Mouse (Mus musculus) spleen, adult 2 months (tissue): Measurements from ENCODE around the gene Arl1. TPM values are rescaled to one million over a fixed set of nuclear protein-coding genes. Genes with fewer than 3 reads are reported as not detected.

Source experiments
- DNase-seq, 2 experiments: peaks; one replicate each; pipeline versions ENCODE4 v3.0.0 to v3.0.0-alpha.2; 2012 to 2021; ENCODE audit warnings: low spot score in 2 of 2, low read depth in 1 of 2
- H3K27ac ChIP-seq: fragments of 200-500 bp; 2 replicates; pipeline ENCODE4 v1.5.1; 2012; ENCODE audit warnings: low read length, inconsistent platforms; ENCODE audit not compliant: insufficient read depth
- H3K27me3 ChIP-seq: fragments of 200-500 bp; 2 replicates; pipeline ENCODE4 v1.6.1; 2012; ENCODE audit warnings: mild to moderate bottlenecking, moderate library complexity, low read length, inconsistent platforms; ENCODE audit not compliant: control insufficient read depth, insufficient read depth
- H3K36me3 ChIP-seq: fragments of 200-500 bp; 2 replicates; pipeline ENCODE4 v1.6.1; 2012; ENCODE audit warnings: mild to moderate bottlenecking, low read length, inconsistent platforms; ENCODE audit not compliant: control insufficient read depth, insufficient read depth
- H3K4me1 ChIP-seq: fragments of 200-500 bp; 2 replicates; pipeline ENCODE4 v1.6.1; 2011; ENCODE audit warnings: inconsistent platforms; ENCODE audit not compliant: control insufficient read depth, insufficient read depth, insufficient read length
- H3K4me3 ChIP-seq: fragments of 200-500 bp; 2 replicates; pipeline ENCODE4 v1.5.1; 2011; ENCODE audit warnings: mild to moderate bottlenecking, inconsistent platforms; ENCODE audit not compliant: insufficient read depth, insufficient read length; ENCODE audit errors: extremely low read depth
- CTCF ChIP-seq: fragments of 200-500 bp; IDR thresholded peaks from 2 replicates; pipeline ENCODE4 v1.5.1; 2011; ENCODE audit warnings: mild to moderate bottlenecking, inconsistent platforms; ENCODE audit not compliant: insufficient read depth, insufficient read length, insufficient replicate concordance; ENCODE audit errors: extremely low read depth
- POLR2A ChIP-seq: fragments of 200-500 bp; IDR thresholded peaks from 2 replicates; pipeline ENCODE4 v1.6.1; 2011; ENCODE audit warnings: low read depth, low read length, inconsistent platforms
- WGBS: fragments of 180-500 bp; shearing (Covaris S2); methylation state at CpG from one replicate; pipeline ENCODE4 v1.1.7; 2018; 5-methylcytosine and 5-hydroxymethylcytosine counted together
- polyA plus RNA-seq: library from polyadenylated mRNA; depleted of rRNA; stranded (reverse); fragments of >200 nt; gene quantifications from 2 replicates; pipeline ENCODE4 v1.2.3, GENCODE M21; 2012

The Arl1 gene
- polyA plus RNA-seq, 1 experiment = 11.1 TPM

DNA sequence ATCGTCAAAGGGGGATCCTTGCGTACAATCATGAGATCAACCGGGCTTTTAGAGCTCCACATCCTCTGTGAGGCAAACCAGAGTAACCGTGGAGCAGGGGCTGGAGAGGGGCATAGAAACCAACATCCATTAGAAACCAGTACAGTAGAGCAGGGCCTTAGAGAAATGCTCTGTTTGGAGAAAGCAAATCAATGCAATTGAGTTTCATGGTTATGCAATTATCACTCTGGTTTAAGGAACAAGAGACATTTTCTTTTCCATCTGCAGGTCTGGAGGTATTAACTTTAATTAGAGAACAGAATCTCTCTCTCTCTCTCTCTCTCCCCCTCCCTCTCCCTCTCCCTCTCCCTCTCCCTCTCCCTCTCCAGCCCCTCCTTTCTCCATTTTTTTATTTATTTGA lies 15.9 kb upstream of the Arl1 start:
- WGBS = 84% methylated on average over 4 of the region's 4 CpGs

DNA sequence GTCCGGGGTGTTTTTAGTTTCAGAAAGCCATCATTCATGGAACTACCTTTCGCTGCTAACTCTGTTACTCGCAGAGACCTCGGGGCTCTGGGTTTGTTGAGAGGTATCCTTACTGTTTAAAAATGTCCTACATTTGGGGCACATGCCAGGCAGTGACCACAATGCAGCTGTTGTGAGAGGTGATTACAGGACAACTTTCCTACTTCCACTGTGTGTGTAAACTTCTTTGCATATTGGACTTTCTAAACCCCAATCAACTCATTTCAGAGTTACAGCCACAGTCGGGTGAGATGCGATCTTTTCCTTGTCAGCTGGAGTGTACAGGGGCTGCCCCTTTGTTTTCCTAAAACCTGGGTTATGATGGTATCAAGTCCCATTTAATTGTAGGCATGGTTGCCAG lies 15.0 kb upstream of the Arl1 start:
- Histone ChIP-seq H3K4me3 (no peak overlapping the region), H3K4me1 (no peaks in the 10 kb centered on the region), H3K27me3 (no peaks in the 10 kb centered on the region), H3K36me3 (no peaks in the 10 kb centered on the region), H3K27ac (no peak overlapping the region)
- TF ChIP-seq CTCF (no peak), POLR2A (no peak)
- 83% methylated on average over 6 of the region's 6 CpGs for WGBS
- DNase-seq = no peak

More for the DNA sequence above, 15.9 kb upstream of the Arl1 start:
- H3K4me1 ChIP-seq = no peaks in the 10 kb centered on the region
- no peaks in the 10 kb centered on the region for H3K27me3 ChIP-seq
- no peak overlapping the region for H3K4me3 ChIP-seq
- DNase-seq = no peak
- no peaks in the 10 kb centered on the region for H3K36me3 ChIP-seq
- TF ChIP-seq POLR2A = no peak
- no peak for TF ChIP-seq CTCF
- H3K27ac ChIP-seq = no peak overlapping the region

DNA sequence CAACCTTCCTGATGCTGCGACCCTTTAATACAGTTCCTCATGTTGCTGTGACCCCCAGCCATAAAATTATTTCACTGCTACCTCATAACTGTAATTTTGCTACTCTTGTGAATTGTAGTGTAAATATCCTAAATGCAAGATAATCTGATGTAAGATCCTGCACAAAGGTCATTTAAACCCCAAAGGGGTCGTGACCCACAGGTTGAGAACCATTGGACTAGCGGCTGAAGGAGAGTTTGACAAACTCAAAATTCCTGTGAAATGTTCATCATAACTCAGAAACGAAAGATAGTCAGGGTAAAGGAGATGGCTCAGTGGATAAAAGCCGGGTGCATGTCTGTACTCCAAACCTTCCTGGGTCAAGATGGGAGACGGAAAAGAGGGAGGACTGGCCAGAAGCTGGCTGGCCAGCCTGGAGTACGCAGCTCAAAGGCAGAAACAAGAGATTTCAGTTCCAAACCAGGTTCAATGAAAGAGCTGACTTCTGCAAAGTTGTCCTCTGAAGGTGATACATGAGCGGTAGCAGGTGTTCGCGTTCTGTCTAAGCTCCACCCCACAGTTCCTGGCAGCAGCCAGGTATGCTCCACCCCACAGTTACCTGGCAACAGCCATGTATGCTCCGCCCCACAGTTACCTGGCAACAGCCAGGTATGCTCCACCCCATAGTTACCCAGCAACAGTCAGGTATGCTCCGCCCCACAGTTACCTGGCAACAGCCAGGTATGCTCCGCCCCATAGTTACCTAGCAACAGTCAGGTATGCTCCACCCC lies 13.5 kb upstream of the Arl1 start:
- Histone ChIP-seq H3K27me3 (no peaks in the 10 kb centered on the region), H3K4me3 (no peak overlapping the region), H3K27ac (no peak overlapping the region), H3K36me3 (no peaks in the 10 kb centered on the region), H3K4me1 (no peaks in the 10 kb centered on the region)
- TF ChIP-seq CTCF (no peak), POLR2A (no peak)
- no peak for DNase-seq
- 87% methylated on average over 13 of the region's 13 CpGs for WGBS

DNA sequence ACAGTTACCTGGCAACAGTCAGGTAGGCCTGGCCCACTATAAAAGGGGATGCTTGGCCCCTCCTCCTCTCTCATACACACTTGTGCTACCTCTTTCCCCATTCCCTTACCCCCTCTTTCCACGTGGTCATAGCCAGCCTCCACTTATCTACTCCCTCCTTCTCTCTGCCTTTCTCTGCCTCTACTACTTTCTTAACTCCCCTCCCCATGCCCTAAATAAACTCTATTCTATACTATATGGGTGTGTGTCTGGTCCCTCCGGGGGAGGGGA lies 13.0 kb upstream of the Arl1 start:
- Histone ChIP-seq H3K27ac (no peak overlapping the region), H3K27me3 (no peaks in the 10 kb centered on the region), H3K4me3 (no peak overlapping the region), H3K36me3 (no peaks in the 10 kb centered on the region), H3K4me1 (no peaks in the 10 kb centered on the region)
- 73% methylated on average over 2 of the region's 2 CpGs for WGBS
- TF ChIP-seq POLR2A (no peak), CTCF (no peak)
- DNase-seq = no peak

DNA sequence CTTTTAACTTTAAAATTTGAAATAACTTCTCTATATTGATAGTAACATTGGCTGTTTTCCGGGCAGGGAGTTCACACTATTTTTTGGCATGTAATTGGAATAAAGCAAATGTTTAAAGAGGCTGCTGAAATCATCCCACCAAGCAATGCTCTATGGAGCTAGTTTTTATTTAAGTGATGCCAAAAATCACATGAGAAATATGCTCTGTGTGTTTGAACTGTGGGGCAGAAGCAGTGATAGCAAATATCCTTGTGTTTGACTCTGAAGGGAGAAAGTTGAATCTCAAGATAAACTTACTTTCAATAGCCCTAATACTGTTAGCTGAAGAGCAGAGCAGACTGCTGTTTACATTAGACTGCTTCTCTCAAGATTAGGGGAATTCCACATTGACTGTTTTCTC lies 11.0 kb upstream of the Arl1 start:
- WGBS = 60% methylated on average over 1 of the region's 1 CpGs
- H3K27ac ChIP-seq = no peak overlapping the region
- no peak for TF ChIP-seq CTCF
- TF ChIP-seq POLR2A = no peak
- no peaks in the 10 kb centered on the region for H3K27me3 ChIP-seq
- no peak for DNase-seq
- no peaks in the 10 kb centered on the region for H3K4me1 ChIP-seq
- no peak overlapping the region; the same call in 1 of the 2 replicates for H3K4me3 ChIP-seq
- no peaks in the 10 kb centered on the region for H3K36me3 ChIP-seq

DNA sequence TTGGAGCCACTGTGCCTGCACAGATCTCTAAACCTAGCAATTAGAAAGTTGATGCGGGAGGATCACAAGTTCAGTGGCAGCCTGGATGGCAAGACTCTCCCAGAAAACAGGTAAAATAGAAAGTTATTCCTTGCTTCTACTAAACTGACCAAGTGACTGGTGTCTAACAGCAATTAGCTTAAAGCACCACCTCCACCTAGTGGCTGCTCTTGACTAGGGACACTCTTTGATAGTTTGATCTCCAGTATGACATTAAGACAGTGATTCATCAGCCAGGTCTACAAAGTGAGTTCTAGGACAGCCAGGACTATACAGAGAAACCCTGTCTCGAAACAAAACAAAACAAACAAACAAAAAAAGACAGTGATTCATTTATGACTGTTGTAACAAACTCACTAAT lies 5.3 kb upstream of the Arl1 start:
- TF ChIP-seq POLR2A (no peak), CTCF (peak; percentile 10; the same call in 1 of the 2 replicates)
- 61% methylated on average over 2 of the region's 2 CpGs for WGBS
- DNase-seq = peak in 1 of 2 experiments; percentile 41

DNA sequence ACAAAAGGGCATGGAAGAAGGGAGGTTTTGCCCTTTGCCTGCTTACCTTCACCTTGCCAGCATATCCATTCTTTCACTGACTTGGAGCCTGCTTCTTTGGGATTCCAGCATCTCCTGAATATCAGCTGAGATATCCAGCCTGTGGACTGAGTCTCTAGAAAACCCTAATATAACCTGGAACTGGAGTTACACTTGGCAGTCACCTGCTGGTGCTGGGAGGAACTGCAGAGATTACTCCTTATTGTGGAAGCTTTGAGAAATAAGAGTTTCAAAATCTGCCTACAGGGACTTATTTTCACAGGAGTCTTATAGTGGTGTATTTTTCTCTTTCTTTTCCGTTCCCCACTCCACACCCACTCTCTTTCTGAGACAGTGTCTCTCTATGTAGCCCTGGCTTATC lies 3.5 kb upstream of the Arl1 start:
- Histone ChIP-seq H3K4me1 (peaks cover 5% of the 10 kb centered on the region; the same call in 1 of the 2 replicates), H3K27me3 (no peaks in the 10 kb centered on the region), H3K36me3 (no peaks in the 10 kb centered on the region), H3K27ac (no peak overlapping the region), H3K4me3 (no peak overlapping the region)
- 46% methylated on average over 1 of the region's 1 CpGs for WGBS
- peak in 1 of 2 experiments; percentile 39 for DNase-seq
- TF ChIP-seq POLR2A = no peak
- TF ChIP-seq CTCF = peak; percentile 4; the same call in 1 of the 2 replicates

More for the DNA sequence above, 5.3 kb upstream of the Arl1 start:
- Histone ChIP-seq H3K4me3 (no peak overlapping the region), H3K4me1 (peaks cover 1% of the 10 kb centered on the region; the same call in 1 of the 2 replicates), H3K27me3 (no peaks in the 10 kb centered on the region), H3K27ac (no peak overlapping the region), H3K36me3 (no peaks in the 10 kb centered on the region)
